Mouse (Mus musculus): ENCODE data around the gene Lmo2. TPM values are rescaled to one million over a fixed set of nuclear protein-coding genes. Genes with fewer than 3 reads are reported as not detected.
"Not testable (repeated sequence)": the region's sequence is repeated elsewhere in the genome, so short reads cannot be mapped to it uniquely, and the experiment has no call there.

The Lmo2 gene
- polyA plus RNA-seq, 1 experiment: 13.1 TPM

DNA sequence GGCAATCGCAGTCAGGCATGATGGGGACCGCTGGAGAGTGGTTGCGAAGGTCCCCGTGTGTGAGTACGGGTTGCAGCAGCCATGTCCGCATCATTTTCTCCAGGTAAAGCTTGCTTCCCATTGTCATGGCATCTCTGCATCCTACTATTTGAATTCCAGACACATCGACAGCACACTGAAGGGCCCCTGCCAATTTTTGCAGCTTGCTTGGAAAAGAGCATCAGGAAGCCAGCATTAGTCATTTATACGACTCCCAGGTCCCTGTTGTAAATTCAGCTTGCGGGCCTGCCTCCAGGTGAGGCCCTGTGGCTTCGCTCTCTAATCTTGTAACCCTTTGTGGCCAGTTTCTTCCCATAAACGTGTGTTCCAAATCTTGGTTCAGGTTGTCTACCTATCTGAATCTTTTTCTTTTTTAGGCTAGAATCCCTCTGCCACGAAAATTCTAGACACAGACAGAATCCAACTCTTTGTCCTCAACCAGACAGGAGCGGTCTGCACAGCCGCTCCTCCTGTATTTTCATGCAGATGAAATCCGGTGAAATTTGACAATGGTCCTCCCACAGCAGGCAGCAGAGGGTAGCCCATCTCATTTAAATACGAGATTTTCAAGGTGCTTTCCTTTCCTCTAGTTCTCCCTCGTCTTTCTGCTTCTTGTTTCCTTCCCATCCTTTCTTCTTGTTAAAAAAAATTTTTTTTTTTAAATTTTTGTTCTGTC is 35.0 kb downstream of the Lmo2 start:
- no peaks in the 10 kb centered on the region for H3K4me1 ChIP-seq (ENCODE audit: control insufficient read depth, insufficient read depth, insufficient read length, low read length)
- WGBS: 45% methylated on average over 17 of the region's 17 CpGs
- H3K27me3 ChIP-seq (ENCODE audit: control insufficient read depth, insufficient read depth, low read length): 0 out of 2 replicates have a peak, but pooled peaks cover 3% of the 10 kb centered on the region
- no peaks in the 10 kb centered on the region for H3K36me3 ChIP-seq (ENCODE audit: control insufficient read depth, insufficient read depth, low read length)
- H3K27ac ChIP-seq (ENCODE audit: insufficient read depth, low read depth, low read length): no peak overlapping the region
- no peak overlapping the region for H3K4me3 ChIP-seq (ENCODE audit: low read depth, low read length)
- TF ChIP-seq CTCF (IDR thresholded peaks at IDR 0.05; ENCODE audit: extremely low read depth, insufficient read length, insufficient replicate concordance, low read depth, low read length): no peak
- no peak for TF ChIP-seq POLR2A (IDR thresholded peaks at IDR 0.05; ENCODE audit: low read depth, low read length)

DNA sequence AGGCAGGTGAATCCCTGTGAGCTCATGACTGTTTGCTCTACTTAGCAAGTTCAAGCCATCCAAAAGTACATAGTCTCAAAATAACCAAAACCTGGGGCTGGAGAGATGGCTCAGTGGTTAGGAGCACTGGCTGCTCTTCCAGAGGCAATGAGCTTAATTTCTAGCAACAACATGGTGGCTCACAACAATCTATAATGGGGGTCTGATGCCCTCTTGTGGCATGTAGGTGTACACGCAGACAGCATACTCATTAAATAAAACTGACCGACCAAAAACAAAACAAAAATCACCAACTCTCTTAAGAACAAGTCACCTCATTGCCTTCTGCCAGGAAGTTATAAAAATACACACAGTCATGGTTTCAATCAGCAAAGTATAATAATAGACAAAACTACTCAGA is 43.3 kb downstream of the Lmo2 start:
- no peak for TF ChIP-seq POLR2A (IDR thresholded peaks at IDR 0.05; ENCODE audit: low read depth, low read length)
- no peak for TF ChIP-seq CTCF (IDR thresholded peaks at IDR 0.05; ENCODE audit: extremely low read depth, insufficient read length, insufficient replicate concordance, low read depth, low read length)
- Histone ChIP-seq H3K4me3 (ENCODE audit: low read depth, low read length) (no peak overlapping the region), H3K36me3 (ENCODE audit: control insufficient read depth, insufficient read depth, low read length) (no peaks in the 10 kb centered on the region), H3K4me1 (ENCODE audit: control insufficient read depth, insufficient read depth, insufficient read length, low read length) (no peaks in the 10 kb centered on the region), H3K27me3 (ENCODE audit: control insufficient read depth, insufficient read depth, low read length) (no peaks in the 10 kb centered on the region), H3K27ac (ENCODE audit: insufficient read depth, low read depth, low read length) (no peak overlapping the region)
- WGBS: 26% methylated on average over 2 of the region's 2 CpGs

DNA sequence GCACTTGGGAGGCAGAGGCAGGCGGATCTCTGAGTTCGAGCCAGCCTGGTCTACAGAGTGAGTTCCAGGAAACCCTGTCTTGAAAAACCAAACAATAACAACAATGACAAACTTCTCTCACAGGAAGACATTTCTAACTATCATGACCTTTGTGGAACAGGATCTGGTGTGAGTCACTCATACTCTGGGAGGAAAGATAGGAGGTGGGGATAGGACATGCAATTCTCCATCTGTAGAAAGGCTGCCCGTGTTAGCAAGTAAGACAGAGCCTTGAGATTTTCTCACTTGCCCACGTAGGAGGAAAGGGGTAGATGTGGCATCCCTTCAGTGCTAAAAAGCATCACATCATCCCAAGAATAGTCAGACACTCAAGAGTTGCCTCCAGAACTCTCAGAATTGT is 44.1 kb downstream of the Lmo2 start:
- H3K4me1 ChIP-seq (ENCODE audit: control insufficient read depth, insufficient read depth, insufficient read length, low read length): no peaks in the 10 kb centered on the region
- TF ChIP-seq POLR2A (IDR thresholded peaks at IDR 0.05; ENCODE audit: low read depth, low read length) (no peak), CTCF (IDR thresholded peaks at IDR 0.05; ENCODE audit: extremely low read depth, insufficient read length, insufficient replicate concordance, low read depth, low read length) (no peak)
- no peaks in the 10 kb centered on the region for H3K36me3 ChIP-seq (ENCODE audit: control insufficient read depth, insufficient read depth, low read length)
- 70% methylated on average over 4 of the region's 4 CpGs for WGBS
- H3K4me3 ChIP-seq (ENCODE audit: low read depth, low read length): no peak overlapping the region
- H3K27ac ChIP-seq (ENCODE audit: insufficient read depth, low read depth, low read length): no peak overlapping the region
- H3K27me3 ChIP-seq (ENCODE audit: control insufficient read depth, insufficient read depth, low read length): no peaks in the 10 kb centered on the region

DNA sequence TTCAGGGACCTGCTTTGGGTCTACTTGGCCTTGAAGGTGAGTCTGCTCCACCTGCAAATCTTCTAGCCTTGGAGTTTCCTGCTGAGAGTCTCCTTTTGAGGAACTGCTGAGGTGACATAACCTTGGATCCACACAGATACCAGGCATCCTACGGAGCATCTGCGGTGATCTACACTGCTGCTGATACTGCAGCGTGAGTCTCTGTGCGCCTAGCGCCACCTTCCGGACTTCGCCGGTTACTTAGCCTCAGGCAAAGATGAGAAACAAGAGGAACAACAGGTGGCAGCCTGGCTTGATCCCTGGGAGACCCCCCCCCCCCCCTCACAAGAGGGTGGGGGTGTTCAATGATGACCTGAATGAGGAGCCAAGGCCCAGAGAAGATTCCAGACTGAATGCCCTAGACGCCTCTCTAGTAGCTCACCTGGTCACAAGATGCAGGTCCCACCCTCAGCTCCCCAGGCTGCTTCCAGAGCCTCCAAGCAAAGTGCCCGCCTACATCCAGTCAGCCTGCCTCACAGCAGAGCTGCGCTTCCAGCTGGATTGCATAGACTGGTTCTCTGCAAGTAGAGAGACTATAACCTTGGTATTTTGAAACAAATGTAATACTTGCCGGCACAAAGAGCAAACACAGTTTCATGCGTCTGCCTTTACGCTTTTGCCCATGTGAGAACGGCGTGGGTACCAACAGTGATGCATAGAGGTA is 45.1 kb downstream of the Lmo2 start:
- H3K27me3 ChIP-seq (ENCODE audit: control insufficient read depth, insufficient read depth, low read length): no peaks in the 10 kb centered on the region; the same call in 1 of the 2 replicates
- TF ChIP-seq CTCF (IDR thresholded peaks at IDR 0.05; ENCODE audit: extremely low read depth, insufficient read length, insufficient replicate concordance, low read depth, low read length) (peak; percentile 46; the same call in 1 of the 2 replicates), POLR2A (IDR thresholded peaks at IDR 0.05; ENCODE audit: low read depth, low read length) (no peak)
- no peak overlapping the region for H3K4me3 ChIP-seq (ENCODE audit: low read depth, low read length)
- H3K4me1 ChIP-seq (ENCODE audit: control insufficient read depth, insufficient read depth, insufficient read length, low read length): no peaks in the 10 kb centered on the region
- WGBS: 33% methylated on average over 16 of the region's 16 CpGs
- H3K27ac ChIP-seq (ENCODE audit: insufficient read depth, low read depth, low read length): no peak overlapping the region
- no peaks in the 10 kb centered on the region for H3K36me3 ChIP-seq (ENCODE audit: control insufficient read depth, insufficient read depth, low read length)

DNA sequence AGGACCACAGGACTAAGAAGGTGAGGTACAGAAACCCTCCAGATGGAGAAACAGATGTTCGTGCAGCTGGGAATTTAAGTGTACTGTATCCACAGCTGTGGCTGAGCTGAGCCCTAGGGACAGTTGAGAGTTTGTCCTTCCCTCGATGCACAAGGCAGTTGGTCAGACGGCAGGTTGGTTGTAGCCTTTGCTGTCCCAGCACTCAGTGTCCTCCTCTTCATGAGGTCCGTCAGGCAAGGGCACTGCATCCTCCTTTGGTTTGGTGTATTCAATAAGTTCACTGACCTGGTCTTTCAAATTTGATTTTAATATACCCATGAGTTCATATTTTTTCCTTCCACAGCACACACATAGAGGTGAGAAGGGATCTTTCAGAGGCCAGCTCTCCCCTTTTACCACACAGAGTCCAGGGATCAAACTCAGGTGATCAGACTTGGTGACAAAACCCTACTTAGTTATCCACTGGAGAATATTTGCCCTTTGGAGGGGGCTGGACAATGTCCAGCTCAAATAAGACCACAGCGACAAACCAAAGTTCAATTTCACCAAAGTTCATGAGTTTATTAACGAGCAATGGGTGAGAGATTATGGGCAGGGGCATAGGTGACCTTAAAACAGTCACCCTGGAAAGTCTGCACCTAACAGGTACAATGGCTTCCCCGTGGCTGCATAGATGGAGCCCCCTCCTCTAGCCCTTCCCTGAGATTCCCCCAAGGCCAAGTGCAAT is 50.2 kb downstream of the Lmo2 start:
- Histone ChIP-seq H3K27me3 (ENCODE audit: control insufficient read depth, insufficient read depth, low read length) (no peaks in the 10 kb centered on the region; the same call in 1 of the 2 replicates), H3K4me1 (ENCODE audit: control insufficient read depth, insufficient read depth, insufficient read length, low read length) (no peaks in the 10 kb centered on the region), H3K4me3 (ENCODE audit: low read depth, low read length) (no peak overlapping the region), H3K36me3 (ENCODE audit: control insufficient read depth, insufficient read depth, low read length) (no peaks in the 10 kb centered on the region), H3K27ac (ENCODE audit: insufficient read depth, low read depth, low read length) (no peak overlapping the region)
- TF ChIP-seq CTCF (IDR thresholded peaks at IDR 0.05; ENCODE audit: extremely low read depth, insufficient read length, insufficient replicate concordance, low read depth, low read length): no peak
- no peak for TF ChIP-seq POLR2A (IDR thresholded peaks at IDR 0.05; ENCODE audit: low read depth, low read length)
- WGBS: 74% methylated on average over 7 of the region's 7 CpGs

DNA sequence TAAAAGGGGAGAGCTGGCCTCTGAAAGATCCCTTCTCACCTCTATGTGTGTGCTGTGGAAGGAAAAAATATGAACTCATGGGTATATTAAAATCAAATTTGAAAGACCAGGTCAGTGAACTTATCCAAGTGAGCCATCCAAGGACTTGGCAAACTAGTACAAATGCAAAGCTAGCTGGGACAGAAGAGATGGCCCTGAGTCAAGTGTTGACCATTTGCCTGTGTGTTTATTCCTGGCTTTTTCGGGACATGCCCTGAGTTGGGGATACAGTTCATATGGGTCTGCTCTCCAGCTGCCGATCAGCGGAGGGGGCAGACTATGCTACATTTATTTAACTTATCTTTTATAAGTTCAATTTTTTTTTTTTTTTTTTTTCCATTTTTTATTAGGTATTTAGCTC is 51.1 kb downstream of the Lmo2 start:
- not testable (repeated sequence) for H3K27ac ChIP-seq (ENCODE audit: insufficient read depth, low read depth, low read length); H3K36me3 ChIP-seq (ENCODE audit: control insufficient read depth, insufficient read depth, low read length); H3K4me3 ChIP-seq (ENCODE audit: low read depth, low read length); H3K4me1 ChIP-seq (ENCODE audit: control insufficient read depth, insufficient read depth, insufficient read length, low read length); H3K27me3 ChIP-seq (ENCODE audit: control insufficient read depth, insufficient read depth, low read length)
- WGBS: 90% methylated on average over 3 of the region's 3 CpGs

DNA sequence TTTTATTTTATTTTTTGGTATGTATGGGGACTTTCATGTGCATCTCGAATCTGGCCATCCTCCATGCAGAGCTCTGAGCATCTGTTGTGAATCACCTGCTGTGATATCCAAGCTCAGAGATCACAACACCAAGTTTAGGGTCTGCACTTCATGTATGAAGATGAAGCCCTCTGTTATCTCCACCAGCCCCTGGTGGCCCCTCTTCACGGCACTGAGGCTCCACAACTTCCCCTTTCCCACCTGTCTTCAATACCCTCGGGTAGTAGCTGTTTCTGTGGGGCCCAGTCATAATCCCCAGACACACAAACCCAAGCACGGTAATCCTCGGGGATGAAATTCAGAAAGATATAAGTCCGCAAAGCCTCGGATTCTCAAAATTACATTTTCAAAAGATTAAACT is 65.3 kb downstream of the Lmo2 start:
- Histone ChIP-seq H3K4me1 (ENCODE audit: control insufficient read depth, insufficient read depth, insufficient read length, low read length) (peaks cover 3% of the 10 kb centered on the region; the same call in 1 of the 2 replicates), H3K27me3 (ENCODE audit: control insufficient read depth, insufficient read depth, low read length) (no peaks in the 10 kb centered on the region), H3K4me3 (ENCODE audit: low read depth, low read length) (no peak overlapping the region), H3K36me3 (ENCODE audit: control insufficient read depth, insufficient read depth, low read length) (no peaks in the 10 kb centered on the region), H3K27ac (ENCODE audit: insufficient read depth, low read depth, low read length) (no peak overlapping the region)
- 76% methylated on average over 7 of the region's 7 CpGs for WGBS
- no peak for TF ChIP-seq POLR2A (IDR thresholded peaks at IDR 0.05; ENCODE audit: low read depth, low read length)
- TF ChIP-seq CTCF (IDR thresholded peaks at IDR 0.05; ENCODE audit: extremely low read depth, insufficient read length, insufficient replicate concordance, low read depth, low read length): no peak
